Mouse (Mus musculus): ENCODE results near the gene Btla.

- TF ChIP-seq EP300 (IDR thresholded peaks at IDR 0.05; ENCODE audit: low read depth) (no peak), CTCF (IDR thresholded peaks at IDR 0.05; ENCODE audit: low read depth) (no peak)
Measured at GRCm38 (mm10) chr16:45204859-45205670, 19.1 kb upstream of the Btla start.

Measured in liver, postnatal 0 days (tissue).